10 mouse cellular contexts compared by ENCODE assay signal in the genomic region with DNA sequence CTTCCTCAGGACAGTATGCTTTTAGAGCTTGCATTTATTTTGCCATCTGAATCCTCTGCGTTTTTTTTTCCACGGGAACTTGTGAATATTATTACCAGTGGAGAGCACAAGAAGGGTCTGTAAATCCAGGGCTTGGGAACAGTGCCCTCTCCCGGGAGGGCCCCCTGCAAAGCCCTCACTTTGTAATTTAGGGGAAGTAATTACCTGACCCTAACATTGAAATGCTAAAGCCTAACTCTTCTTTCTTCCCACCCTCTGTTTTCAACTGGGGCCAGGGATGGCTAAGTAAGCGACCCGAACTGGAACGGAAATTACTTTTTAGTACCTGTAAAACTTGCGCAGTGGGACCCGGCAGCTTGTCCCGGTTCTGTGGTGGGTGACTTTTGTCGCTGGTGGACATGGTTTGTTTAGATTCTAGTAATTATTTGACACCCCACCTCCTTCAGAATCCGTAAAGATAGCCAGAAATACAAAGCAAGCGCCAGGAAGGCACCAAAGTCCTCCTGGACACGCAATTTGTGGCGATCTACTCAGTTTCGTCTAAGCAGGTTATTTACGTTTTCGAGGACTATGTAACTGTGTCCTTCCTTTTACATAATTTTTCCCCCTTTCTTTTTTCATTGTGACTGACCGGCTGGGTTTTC. TPM values are rescaled to one million over a fixed set of nuclear protein-coding genes. Genes with fewer than 3 reads are reported as not detected.
DNase-seq lines count a peak whose midpoint lies in the region; ATAC-seq and TF ChIP-seq lines count a peak whose summit lies in the region.
"Had no signal": no experiment of that assay in that cellular context is flagged by ENCODE, and none has a peak within 500 bp of the region (broad histone marks: within the 10 kb centered on the region; RNA-seq: fewer than 3 reads in every experiment).

No protein-coding gene starts in this region.

- H3K4me1 ChIP-seq in hindbrain, embryonic 12.5 days, result peaks cover 33% of the 10 kb centered on the region
- H3K4me1 ChIP-seq in midbrain, embryonic 12.5 days, result peaks cover 44% of the 10 kb centered on the region

- peak overlapping the region; percentile 65 for H3K4me3 ChIP-seq in gastrocnemius, adult 2 months
- H3K4me3 ChIP-seq in hindbrain, embryonic 12.5 days, result peak overlapping the region; percentile 34
- peak overlapping the region; percentile 42 for H3K4me3 ChIP-seq in midbrain, embryonic 12.5 days

- H3K9ac ChIP-seq in hindbrain, embryonic 12.5 days, result peak overlapping the region; percentile 63; the same call in 1 of the 2 replicates
- H3K9ac ChIP-seq in midbrain, embryonic 12.5 days (replicated peaks), result peak overlapping the region; percentile 57

- intact Hi-C loops in gastrocnemius, adult 2 months (cut with DNase I), result no loop called here

- peaks cover 75% of the 10 kb centered on the region for H3K27me3 ChIP-seq in hindbrain, embryonic 12.5 days
- peaks cover 93% of the 10 kb centered on the region for H3K27me3 ChIP-seq in midbrain, embryonic 12.5 days

- DNase-seq in gastrocnemius, adult 2 months, result no peak
- no peak for DNase-seq in gastrocnemius, postnatal 4 days (ENCODE audit: low spot score in 2 of 2)
- peak; percentile 62 for DNase-seq in brain, embryonic 14.5 days (ENCODE audit: low read depth)
- no peak for DNase-seq in gastrocnemius, adult 8-10 months (ENCODE audit: low spot score in 2 of 2)
- no peak for DNase-seq in adrenal gland, adult 8-10 months
- DNase-seq in adrenal gland, adult (ENCODE audit: inconsistent age in 2 of 2, low spot score in 1 of 2), result no peak
- DNase-seq: lung, adult 18-20 months had no signal

- no peaks in the 10 kb centered on the region for H3K36me3 ChIP-seq in hindbrain, embryonic 12.5 days
- H3K36me3 ChIP-seq in midbrain, embryonic 12.5 days, result no peaks in the 10 kb centered on the region

- WGBS in hindbrain, embryonic 12.5 days, result 1% methylated on average over 18 of the region's 18 CpGs
- WGBS in midbrain, embryonic 12.5 days, result under 1% methylated on average over 18 of the region's 18 CpGs

- TF ChIP-seq CTCF in gastrocnemius, adult 2 months (IDR thresholded peaks at IDR 0.05), result no peak
- TF ChIP-seq CTCF in brain, embryonic 14.5 days (IDR thresholded peaks at IDR 0.05; ENCODE audit: borderline replicate concordance, extremely low read depth, insufficient read depth, insufficient read length), result peak; percentile 25; the same call in 1 of the 2 replicates

- no peak for TF ChIP-seq POLR2A in brain, embryonic 14.5 days (IDR thresholded peaks at IDR 0.05; ENCODE audit: borderline replicate concordance, extremely low read depth, insufficient read depth, insufficient read length, poor library complexity, severe bottlenecking)

- peak overlapping the region; percentile 73 for H3K4me2 ChIP-seq in hindbrain, embryonic 12.5 days (replicated peaks)
- H3K4me2 ChIP-seq in midbrain, embryonic 12.5 days (replicated peaks), result peak overlapping the region; percentile 70

- ATAC-seq in hindbrain, embryonic 12.5 days (ENCODE audit: low FRiP score), result no peak
- no peak for ATAC-seq in midbrain, embryonic 12.5 days (ENCODE audit: low FRiP score, low read depth)

- no peaks in the 10 kb centered on the region for H3K9me3 ChIP-seq in hindbrain, embryonic 12.5 days (replicated peaks)
- no peaks in the 10 kb centered on the region for H3K9me3 ChIP-seq in midbrain, embryonic 12.5 days

- H3K27ac ChIP-seq in gastrocnemius, adult 2 months, result no peak overlapping the region
- peak overlapping the region; percentile 72 for H3K27ac ChIP-seq in hindbrain, embryonic 12.5 days
- peak overlapping the region; percentile 82 for H3K27ac ChIP-seq in midbrain, embryonic 12.5 days (replicated peaks)

RNA-seq across cellular contexts. Expression of gene Gm5089, which starts 44.9 kb away (rescaled TPM):
- not detected for total RNA-seq in gastrocnemius, adult 2 months (2021)
- total RNA-seq in gastrocnemius, postnatal 4 days (2021), result not detected
- polyA plus RNA-seq in brain, embryonic 14.5 days (2012; rRNA removed), result 0.16 and 0.52 TPM in 2 replicates
- 2.8 and 4.0 TPM in 2 replicates for polyA plus RNA-seq in hindbrain, embryonic 12.5 days (2016; fragmentation: Nextera tagmentation; extraction: Ambion mirVana)
- polyA plus RNA-seq in midbrain, embryonic 12.5 days (2016; fragmentation: Nextera tagmentation; extraction: Ambion mirVana), result 1.7 and 2.6 TPM in 2 replicates
- not detected for total RNA-seq in gastrocnemius, adult 8-10 months (2022)
- total RNA-seq in adrenal gland, adult 8-10 months (2022), result not detected
- polyA plus RNA-seq: C2C12 had no signal

RNA-seq across cellular contexts. Expression of gene Zic5, which starts 59.5 kb away (rescaled TPM):
- total RNA-seq in gastrocnemius, adult 2 months (2021), result not detected
- total RNA-seq in gastrocnemius, postnatal 4 days (2021), result not detected
- 10.4 and 18.6 TPM in 2 replicates for polyA plus RNA-seq in brain, embryonic 14.5 days (2012; rRNA removed)
- 18.1 and 25.0 TPM in 2 replicates for polyA plus RNA-seq in hindbrain, embryonic 12.5 days (2016; fragmentation: Nextera tagmentation; extraction: Ambion mirVana)
- polyA plus RNA-seq in midbrain, embryonic 12.5 days (2016; fragmentation: Nextera tagmentation; extraction: Ambion mirVana), result 15.7 and 30.2 TPM in 2 replicates
- total RNA-seq in gastrocnemius, adult 8-10 months (2022), result not detected
- under 1 TPM in 1 of 4 experiments, not detected in 3; 0.23 TPM for total RNA-seq in adrenal gland, adult 8-10 months (2022)
